Mouse (Mus musculus) heart, embryonic 11.5 days (tissue): ENCODE data around the gene Thrb. TPM values are rescaled to one million over a fixed set of nuclear protein-coding genes. Genes with fewer than 3 reads are reported as not detected.

Experiments used
- ATAC-seq: fragments of 200-750 bp; cut with Nextera tagmentation; replicated peaks from 2 replicates; pipeline ENCODE4 v1.8.0; 2017; ENCODE audit warnings: moderate library complexity; ENCODE audit not compliant: insufficient number of reproducible peaks, low FRiP score, low TSS enrichment
- H3K27ac ChIP-seq: fragments of 300-500 bp; sonication (generic); 2 replicates; pipeline ENCODE4 v1.5.1; 2014; ENCODE audit warnings: mild to moderate bottlenecking, low read depth, low read length
- H3K27me3 ChIP-seq: fragments of 300-500 bp; sonication (generic); 2 replicates; pipeline ENCODE4 v1.6.1; 2014; ENCODE audit warnings: mild to moderate bottlenecking, low read length, mixed read lengths; ENCODE audit not compliant: control insufficient read depth, insufficient read depth
- H3K36me3 ChIP-seq: fragments of 300-500 bp; sonication (generic); 2 replicates; pipeline ENCODE4 v1.6.1; 2014; ENCODE audit warnings: mild to moderate bottlenecking, low read length, moderate library complexity, mixed read lengths; ENCODE audit not compliant: control insufficient read depth, insufficient read depth
- H3K4me1 ChIP-seq: fragments of 300-500 bp; sonication (generic); 2 replicates; pipeline ENCODE4 v1.6.1; 2014; ENCODE audit warnings: low read length; ENCODE audit not compliant: control insufficient read depth, insufficient read depth
- H3K4me2 ChIP-seq: fragments of 300-500 bp; sonication (generic); 2 replicates; pipeline ENCODE4 v1.6.1; 2014; ENCODE audit warnings: mild to moderate bottlenecking, moderate library complexity
- H3K4me3 ChIP-seq: fragments of 300-500 bp; sonication (generic); 2 replicates; pipeline ENCODE4 v1.5.1; 2014; ENCODE audit warnings: low read depth, low read length
- H3K9ac ChIP-seq: fragments of 300-500 bp; sonication (generic); 2 replicates; pipeline ENCODE4 v1.6.1; 2014; ENCODE audit warnings: mild to moderate bottlenecking, low read depth, low read length, moderate library complexity
- H3K9me3 ChIP-seq: fragments of 300-500 bp; sonication (generic); replicated peaks from 2 replicates; pipeline ENCODE4 v1.6.1; 2016; ENCODE audit warnings: low read length; ENCODE audit not compliant: control insufficient read depth
- WGBS: fragments of 180-500 bp; shearing (Covaris S2); extraction: QIAGEN DNeasy Blood & Tissue Kit; methylation state at CpG from one replicate; pipeline ENCODE4 v1.1.7; 2014; ENCODE audit not compliant: insufficient replicate concordance; 5-methylcytosine and 5-hydroxymethylcytosine counted together
- polyA plus RNA-seq: library from polyadenylated mRNA; unstranded; fragments of >200 nt; fragmentation: Nextera tagmentation; extraction: Ambion mirVana; gene quantifications from 2 replicates; pipeline ENCODE4 v1.2.1, GENCODE M21; 2014

Thrb gene
- polyA plus RNA-seq, 1 experiment from 2014 or later: 0.42 TPM

- no peak for ATAC-seq
- 71% methylated on average over 3 of the region's 3 CpGs for WGBS
- Histone ChIP-seq H3K4me2 (no peak overlapping the region), H3K27ac (no peak overlapping the region), H3K36me3 (no peaks in the 10 kb centered on the region), H3K4me1 (no peaks in the 10 kb centered on the region), H3K9ac (no peak overlapping the region), H3K4me3 (no peak overlapping the region), H3K9me3 (no peaks in the 10 kb centered on the region), H3K27me3 (no peaks in the 10 kb centered on the region)
Observed at GRCm38 (mm10) chr14:17911157-17911556, 251.1 kb downstream of the Thrb start.

- no peak for ATAC-seq
- Histone ChIP-seq H3K27me3 (no peaks in the 10 kb centered on the region), H3K9ac (no peak overlapping the region), H3K4me1 (no peaks in the 10 kb centered on the region), H3K4me2 (no peak overlapping the region), H3K4me3 (no peak overlapping the region), H3K27ac (no peak overlapping the region), H3K9me3 (no peaks in the 10 kb centered on the region), H3K36me3 (no peaks in the 10 kb centered on the region)
- WGBS: 63% methylated on average over 6 of the region's 6 CpGs
Observed at GRCm38 (mm10) chr14:17912573-17913207, 252.6 kb downstream of the Thrb start.

DNA sequence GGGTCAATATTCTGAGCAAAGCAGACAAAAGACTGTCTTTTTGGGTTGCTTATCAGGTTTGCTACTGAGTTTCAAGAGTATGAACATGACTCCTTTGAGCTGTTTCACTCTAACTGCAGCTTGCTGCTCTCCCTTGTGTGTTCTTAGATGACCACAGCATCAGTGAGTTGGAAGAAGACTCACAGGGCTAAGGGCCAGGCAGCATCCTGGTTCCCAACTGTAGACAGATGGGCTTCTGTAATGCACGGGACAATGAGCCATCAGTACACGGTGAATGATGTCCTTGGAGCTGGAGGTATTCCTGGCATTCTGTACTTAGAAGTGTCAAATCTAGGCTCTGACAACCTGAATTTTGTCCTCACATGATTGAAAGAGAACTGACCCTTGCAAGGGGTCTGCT, 255.5 kb downstream of the Thrb start:
- no peak for ATAC-seq
- no peak overlapping the region for H3K9ac ChIP-seq
- 59% methylated on average over 2 of the region's 2 CpGs for WGBS

GRCm38 (mm10) chr14:17916651-17917050, 256.6 kb downstream of the Thrb start:
- Histone ChIP-seq H3K4me1 (no peaks in the 10 kb centered on the region), H3K27ac (no peak overlapping the region), H3K4me3 (no peak overlapping the region), H3K36me3 (no peaks in the 10 kb centered on the region), H3K27me3 (no peaks in the 10 kb centered on the region), H3K9ac (no peak overlapping the region), H3K9me3 (no peaks in the 10 kb centered on the region), H3K4me2 (no peak overlapping the region)
- no peak for ATAC-seq
- 65% methylated on average over 2 of the region's 2 CpGs for WGBS

More for the DNA sequence above, 255.5 kb downstream of the Thrb start:
- Histone ChIP-seq H3K4me2 (no peak overlapping the region), H3K4me3 (no peak overlapping the region), H3K9me3 (no peaks in the 10 kb centered on the region), H3K36me3 (no peaks in the 10 kb centered on the region), H3K27ac (no peak overlapping the region), H3K27me3 (no peaks in the 10 kb centered on the region), H3K4me1 (no peaks in the 10 kb centered on the region)

GRCm38 (mm10) chr14:17917124-17917763, 257.2 kb downstream of the Thrb start:
- H3K9me3 ChIP-seq: no peaks in the 10 kb centered on the region
- H3K36me3 ChIP-seq: no peaks in the 10 kb centered on the region
- H3K4me2 ChIP-seq: no peak overlapping the region
- H3K9ac ChIP-seq: no peak overlapping the region
- no peak overlapping the region for H3K27ac ChIP-seq
- H3K27me3 ChIP-seq: no peaks in the 10 kb centered on the region
- no peaks in the 10 kb centered on the region for H3K4me1 ChIP-seq
- ATAC-seq: no peak
- 77% methylated on average over 3 of the region's 3 CpGs for whole genome bisulfite sequencing
- H3K4me3 ChIP-seq: no peak overlapping the region

- no peak overlapping the region for H3K9ac ChIP-seq
- H3K36me3 ChIP-seq: no peaks in the 10 kb centered on the region
- H3K9me3 ChIP-seq: no peaks in the 10 kb centered on the region
- WGBS: 43% methylated on average over 3 of the region's 3 CpGs
- ATAC-seq: no peak
- H3K27ac ChIP-seq: no peak overlapping the region
- H3K4me1 ChIP-seq: no peaks in the 10 kb centered on the region
- no peaks in the 10 kb centered on the region for H3K27me3 ChIP-seq
- H3K4me2 ChIP-seq: no peak overlapping the region
- no peak overlapping the region for H3K4me3 ChIP-seq
Observed at GRCm38 (mm10) chr14:17917899-17918298, 257.8 kb downstream of the Thrb start.

DNA sequence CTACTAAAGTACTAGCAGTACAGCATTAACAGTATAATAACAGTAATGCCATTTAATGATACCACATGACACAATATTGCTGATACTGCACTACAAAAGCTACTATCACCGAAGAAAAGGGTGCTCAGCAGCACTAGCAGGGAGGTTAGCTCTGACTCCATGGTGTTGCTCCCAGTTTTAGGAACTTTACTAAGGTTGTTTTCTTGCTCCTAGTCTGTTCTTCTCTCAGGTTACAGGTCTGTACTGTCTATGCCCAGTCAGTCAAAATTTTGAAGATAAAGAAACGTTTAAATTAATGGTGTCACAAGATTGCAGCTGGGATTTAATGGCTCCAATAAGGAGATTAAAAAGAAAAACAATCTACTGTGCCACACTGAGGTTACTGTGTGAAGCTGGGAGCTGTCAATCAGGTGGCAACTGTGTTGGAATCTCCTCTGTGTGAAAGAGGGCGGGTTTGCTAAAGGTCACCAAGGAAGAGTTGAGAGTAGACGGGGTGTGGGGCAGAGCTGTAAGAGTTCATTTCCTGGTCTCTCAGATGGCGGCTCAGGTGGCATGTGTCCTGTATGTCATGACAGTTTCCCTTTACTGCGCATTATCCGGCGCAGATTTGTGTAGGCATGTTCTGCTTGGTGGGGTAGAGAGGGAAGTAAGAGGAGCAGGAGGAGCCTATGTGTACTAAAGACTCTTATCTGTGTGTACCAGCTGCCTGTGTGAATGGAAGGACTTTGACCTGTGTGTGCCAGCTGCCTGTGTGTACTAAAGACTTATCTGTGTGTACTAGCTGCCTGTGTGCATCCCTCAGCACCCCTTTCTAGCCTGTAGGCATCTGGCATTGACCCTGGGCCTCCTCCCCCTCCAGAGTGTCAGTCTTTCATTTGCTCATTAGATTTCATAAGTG, 263.0 kb downstream of the Thrb start:
- H3K4me1 ChIP-seq: no peaks in the 10 kb centered on the region
- no peak overlapping the region for H3K4me3 ChIP-seq
- ATAC-seq: no peak
- no peaks in the 10 kb centered on the region for H3K9me3 ChIP-seq
- no peak overlapping the region for H3K4me2 ChIP-seq
- H3K27ac ChIP-seq: no peak overlapping the region
- no peaks in the 10 kb centered on the region for H3K36me3 ChIP-seq
- WGBS: 55% methylated on average over 8 of the region's 8 CpGs
- no peak overlapping the region for H3K9ac ChIP-seq
- H3K27me3 ChIP-seq: no peaks in the 10 kb centered on the region

- no peak for ATAC-seq
- Histone ChIP-seq H3K4me2 (no peak overlapping the region), H3K4me1 (no peaks in the 10 kb centered on the region), H3K9ac (no peak overlapping the region), H3K4me3 (no peak overlapping the region), H3K9me3 (no peaks in the 10 kb centered on the region), H3K27ac (no peak overlapping the region), H3K27me3 (no peaks in the 10 kb centered on the region), H3K36me3 (no peaks in the 10 kb centered on the region)
- 37% methylated on average over 1 of the region's 1 CpGs for WGBS
Observed at GRCm38 (mm10) chr14:17927469-17927868, 267.4 kb downstream of the Thrb start.
